Mouse (Mus musculus): ENCODE measurements around the gene Dnajc6. TPM values are rescaled to one million over a fixed set of nuclear protein-coding genes. Genes with fewer than 3 reads are reported as not detected.

The Dnajc6 gene
- polyA plus RNA-seq (2017; shearing (Covaris generic)) = 1 to 10 TPM; 2.3 to 3.1 TPM

GRCm38 (mm10) chr4:101496534-101497237 lies at the start of gene Dnajc6:
TSS of gene Dnajc6 (plus strand) at chr4:101496648.
- peak; percentile 78 for ATAC-seq

- no peak for ATAC-seq
Observed at GRCm38 (mm10) chr4:101448701-101449100, 47.7 kb upstream of the Dnajc6 start.

GRCm38 (mm10) chr4:101449344-101449743 lies 47.1 kb upstream of the Dnajc6 start:
- no peak for ATAC-seq

GRCm38 (mm10) chr4:101450150-101450780 lies 46.2 kb upstream of the Dnajc6 start:
- ATAC-seq = no peak

- ATAC-seq = no peak
Observed at GRCm38 (mm10) chr4:101451089-101451488, 45.4 kb upstream of the Dnajc6 start.

- no peak for ATAC-seq
Observed at GRCm38 (mm10) chr4:101452829-101453228, 43.6 kb upstream of the Dnajc6 start.

GRCm38 (mm10) chr4:101457176-101457575 lies 39.3 kb upstream of the Dnajc6 start:
- ATAC-seq = no peak

GRCm38 (mm10) chr4:101458341-101458740 lies 38.1 kb upstream of the Dnajc6 start:
- peak; percentile 62 for ATAC-seq

- no peak for ATAC-seq
Observed at GRCm38 (mm10) chr4:101459358-101459757, 37.1 kb upstream of the Dnajc6 start.

GRCm38 (mm10) chr4:101460114-101460513 lies 36.3 kb upstream of the Dnajc6 start:
- no peak for ATAC-seq

- no peak for ATAC-seq
Observed at GRCm38 (mm10) chr4:101462065-101462464, 34.4 kb upstream of the Dnajc6 start.

- ATAC-seq = no peak
Observed at GRCm38 (mm10) chr4:101466264-101466663, 30.2 kb upstream of the Dnajc6 start.

GRCm38 (mm10) chr4:101469242-101469641 lies 27.2 kb upstream of the Dnajc6 start:
- ATAC-seq = no peak

GRCm38 (mm10) chr4:101470543-101470942 lies 25.9 kb upstream of the Dnajc6 start:
- ATAC-seq = no peak

- no peak for ATAC-seq
Observed at GRCm38 (mm10) chr4:101472767-101473166, 23.7 kb upstream of the Dnajc6 start.

GRCm38 (mm10) chr4:101490320-101490917 lies 6.0 kb upstream of the Dnajc6 start:
- ATAC-seq = no peak

GRCm38 (mm10) chr4:101491704-101492103 lies 4.7 kb upstream of the Dnajc6 start:
- ATAC-seq = no peak

- ATAC-seq = no peak
Observed at GRCm38 (mm10) chr4:101493611-101494197, 2.7 kb upstream of the Dnajc6 start.

- ATAC-seq = peak; percentile 20
Observed at GRCm38 (mm10) chr4:101496188-101496533, 287 bp upstream of the Dnajc6 start.

GRCm38 (mm10) chr4:101497336-101497735 lies 888 bp downstream of the Dnajc6 start:
- peak; percentile 13 for ATAC-seq

- ATAC-seq = no peak
Observed at GRCm38 (mm10) chr4:101504470-101505007, 8.1 kb downstream of the Dnajc6 start.

- ATAC-seq = no peak
Observed at GRCm38 (mm10) chr4:101505966-101506365, 9.5 kb downstream of the Dnajc6 start.

GRCm38 (mm10) chr4:101506372-101506771 lies 9.9 kb downstream of the Dnajc6 start:
- ATAC-seq = no peak
